Mouse (Mus musculus): ENCODE results near the gene Lhx8.

The Lhx8 gene

DNA sequence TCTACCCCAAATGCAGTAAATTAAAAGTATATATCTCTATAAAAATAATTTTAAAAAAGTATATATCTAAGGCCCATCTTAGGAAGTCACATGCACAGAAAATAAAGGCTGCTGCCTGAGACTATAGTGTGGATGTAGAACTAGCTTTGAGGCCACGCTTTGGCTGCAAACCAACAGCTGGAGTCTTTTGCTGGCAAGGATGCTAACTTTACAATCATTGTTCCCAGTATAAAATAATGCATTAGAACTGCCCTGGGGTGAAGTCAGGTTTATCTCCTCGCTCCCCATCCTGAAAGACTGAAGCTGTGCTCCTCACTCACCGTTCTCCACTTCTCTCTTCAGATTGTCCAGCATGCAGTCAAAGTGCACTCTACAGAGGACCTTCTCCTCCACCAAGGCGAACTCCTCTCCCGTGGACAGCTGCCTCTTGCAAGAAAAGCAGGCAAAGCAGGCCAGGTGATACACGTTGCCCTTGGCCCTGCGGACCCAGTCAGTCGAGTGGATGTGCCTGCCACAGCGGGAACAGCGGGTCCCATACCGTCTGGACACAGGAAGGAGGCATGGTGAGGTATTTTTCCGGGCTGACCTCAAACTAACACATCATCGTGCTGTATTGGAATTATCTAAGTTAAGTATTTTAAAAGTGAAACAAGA lies 8.4 kb downstream of the Lhx8 start:
- DNase-seq (ENCODE audit: low read depth, low spot score): no peak

- no peak for DNase-seq (ENCODE audit: low read depth, low spot score)
Observed at GRCm38 (mm10) chr3:154317651-154318248, 12.7 kb downstream of the Lhx8 start.

DNA sequence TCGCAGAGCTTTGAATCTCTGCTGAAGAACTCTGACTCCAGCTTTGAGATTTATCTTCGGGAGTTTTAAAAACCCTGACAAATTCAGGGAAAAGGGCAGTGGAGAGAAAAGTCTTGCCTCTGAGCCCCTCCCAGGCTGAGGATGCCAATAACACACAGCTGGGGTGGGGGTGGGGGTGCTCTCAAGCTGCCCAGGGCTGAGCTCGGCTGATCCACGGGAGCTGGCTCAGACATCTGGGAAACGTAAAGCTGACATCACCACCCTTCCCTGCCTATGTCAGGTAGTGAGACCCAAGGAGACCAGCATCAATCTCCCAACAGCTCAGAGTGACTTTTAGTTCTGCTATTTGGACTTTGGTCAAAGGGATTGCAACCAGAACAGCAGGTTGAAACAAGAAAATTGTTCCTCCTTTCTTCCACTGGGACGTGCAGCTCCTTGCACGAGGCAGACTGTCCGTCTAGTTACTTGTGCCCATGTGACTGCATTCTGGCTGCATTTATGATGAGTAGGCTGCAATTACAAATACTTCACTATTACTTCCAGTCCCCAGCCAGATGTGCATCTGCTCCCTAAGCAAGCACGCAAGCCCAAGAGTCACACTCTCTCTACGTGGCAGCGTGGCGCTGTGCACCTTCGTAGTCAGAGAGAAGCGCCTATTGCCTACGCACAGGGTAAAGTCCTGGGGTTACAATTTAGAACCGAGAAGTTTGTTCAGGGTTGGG lies 25.1 kb downstream of the Lhx8 start:
- no peak for DNase-seq (ENCODE audit: low read depth, low spot score)

DNA sequence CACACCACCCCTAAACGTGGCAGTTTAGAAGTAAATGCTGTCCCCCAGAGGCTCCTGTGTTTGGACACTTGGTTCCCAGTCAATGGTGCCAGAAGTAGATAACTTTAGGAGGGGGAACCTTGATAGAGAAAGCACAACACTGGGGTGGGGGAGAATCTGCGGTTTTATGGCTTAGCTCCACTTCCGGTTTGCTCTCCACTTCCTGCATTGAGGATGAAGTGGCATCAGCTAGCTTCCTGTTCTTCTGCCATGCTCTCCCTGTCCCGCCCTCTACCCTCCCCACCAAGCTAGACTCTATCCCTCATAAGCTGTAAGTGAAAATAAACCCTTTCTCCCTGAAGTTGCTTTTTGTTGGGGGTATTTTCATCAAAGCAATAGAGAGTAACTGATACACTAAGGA lies 29.4 kb downstream of the Lhx8 start:
- no peak for DNase-seq (ENCODE audit: low read depth, low spot score)

DNA sequence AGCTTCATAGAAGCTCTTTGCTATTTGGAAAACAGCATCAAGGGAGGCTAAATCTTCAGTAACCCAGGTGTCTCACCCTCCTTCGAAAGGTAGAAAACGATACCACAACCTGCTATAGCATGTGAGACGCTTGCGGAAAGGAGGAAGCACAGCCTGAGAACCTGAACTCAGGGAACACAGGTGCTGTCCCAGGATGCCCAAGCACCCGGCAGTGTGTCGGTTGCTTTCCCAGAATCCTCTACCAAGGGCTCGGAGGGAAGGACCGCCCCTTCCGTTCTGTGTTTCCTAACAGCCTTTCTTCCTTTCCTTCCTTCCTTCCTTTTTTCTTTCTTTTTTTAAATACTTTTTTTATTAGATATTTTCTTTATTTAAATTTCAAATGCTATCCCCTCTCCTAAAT lies 30.5 kb downstream of the Lhx8 start:
- no peak for DNase-seq (ENCODE audit: low read depth, low spot score)

GRCm38 (mm10) chr3:154298490-154298889 lies 32.0 kb downstream of the Lhx8 start:
- no peak for DNase-seq (ENCODE audit: low read depth, low spot score)

DNA sequence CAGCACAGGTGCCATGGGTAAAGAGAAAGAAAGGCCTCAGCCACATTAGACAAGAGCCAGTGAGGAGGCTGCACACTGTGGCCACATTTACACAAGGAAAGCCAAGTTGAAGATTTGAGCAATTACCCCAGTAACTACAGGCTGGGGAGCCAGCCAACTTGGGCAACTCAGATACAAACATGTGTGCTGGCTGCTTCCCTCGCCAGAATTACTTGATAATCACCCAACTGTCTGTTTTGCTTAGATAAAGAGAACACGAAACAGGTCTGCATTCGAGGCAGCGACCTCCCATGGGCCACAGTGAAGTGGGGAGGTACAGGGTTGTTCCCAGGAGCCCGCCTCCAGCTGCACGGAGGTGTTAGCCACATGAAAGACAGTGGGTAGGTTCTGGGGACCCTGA lies 33.0 kb downstream of the Lhx8 start:
- no peak for DNase-seq (ENCODE audit: low read depth, low spot score)

DNA sequence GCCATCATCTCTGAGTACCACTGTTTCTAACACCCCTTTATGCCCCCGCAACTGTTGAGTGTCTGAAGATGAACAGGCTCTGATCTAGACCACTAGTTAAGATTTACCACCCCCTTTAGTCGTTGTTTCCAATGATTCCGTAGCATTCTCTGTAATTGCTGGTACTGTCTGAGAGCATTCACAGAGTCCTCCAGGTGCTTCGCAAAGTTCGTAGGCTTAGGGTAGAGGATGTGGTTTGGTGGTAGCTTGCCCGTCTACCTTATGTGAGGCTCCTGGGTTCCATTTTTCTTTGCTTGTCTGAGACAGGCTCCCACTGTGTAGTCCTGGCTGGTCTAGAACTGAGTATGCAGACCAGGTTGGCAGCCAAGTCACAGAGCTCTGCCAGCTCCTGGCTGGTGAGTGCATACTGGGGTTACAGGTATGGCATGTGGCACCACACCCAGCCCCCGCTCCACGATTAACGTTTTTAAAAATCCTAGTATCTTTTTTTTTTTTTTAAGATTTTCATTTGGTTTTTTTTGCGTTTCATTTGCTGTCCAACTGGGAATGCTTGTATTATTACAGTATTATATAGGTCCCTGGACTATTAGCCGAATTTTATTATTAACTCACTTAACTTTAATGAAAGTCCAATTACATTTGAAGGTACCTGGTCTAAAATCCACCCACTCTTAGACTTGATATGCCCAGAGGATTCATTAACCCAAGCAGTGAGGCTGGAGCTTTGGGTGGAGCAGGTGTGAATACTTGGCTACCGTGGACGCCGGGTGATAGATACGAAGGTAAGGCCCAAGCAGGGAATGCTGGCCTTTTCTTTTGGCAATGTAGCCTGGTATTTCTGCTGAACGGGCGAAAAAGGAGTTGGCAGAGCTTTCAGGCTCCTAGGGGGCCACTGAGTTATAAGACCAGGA lies 35.3 kb downstream of the Lhx8 start:
- no peak for DNase-seq (ENCODE audit: low read depth, low spot score)

DNA sequence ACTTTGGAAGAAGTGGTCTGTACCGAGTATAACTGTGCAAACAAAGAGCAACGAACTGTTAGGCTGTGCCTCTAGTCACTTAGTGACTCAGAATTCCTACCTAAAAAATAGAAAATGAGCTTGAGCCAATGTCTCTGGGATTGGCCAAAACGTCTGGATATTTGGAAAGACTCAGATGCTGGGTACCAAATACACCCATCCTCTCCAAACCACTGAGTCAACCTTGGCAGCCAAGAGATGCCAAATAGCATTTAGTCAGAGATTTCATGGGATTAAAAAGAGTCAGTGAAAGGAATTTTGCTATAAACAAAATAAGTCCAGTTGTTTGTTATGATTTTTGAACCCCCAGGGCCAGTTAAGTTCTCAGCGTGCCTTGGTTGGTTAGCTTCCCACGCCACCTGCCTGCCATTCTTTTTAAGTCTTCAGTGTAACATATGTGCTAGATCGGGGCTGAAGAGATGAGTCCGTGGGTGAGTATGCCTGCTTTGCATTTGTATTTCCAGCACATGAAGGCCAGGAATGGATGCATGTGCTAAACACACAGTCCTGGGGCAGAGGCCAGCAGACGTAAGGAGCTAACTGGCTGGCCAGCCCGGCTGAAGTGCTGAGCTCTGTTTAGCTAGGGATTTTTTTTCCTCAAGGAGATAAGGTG lies 36.5 kb downstream of the Lhx8 start:
- DNase-seq (ENCODE audit: low read depth, low spot score): no peak

- DNase-seq (ENCODE audit: low read depth, low spot score): no peak
Observed at GRCm38 (mm10) chr3:154292126-154292525, 38.3 kb downstream of the Lhx8 start.

DNA sequence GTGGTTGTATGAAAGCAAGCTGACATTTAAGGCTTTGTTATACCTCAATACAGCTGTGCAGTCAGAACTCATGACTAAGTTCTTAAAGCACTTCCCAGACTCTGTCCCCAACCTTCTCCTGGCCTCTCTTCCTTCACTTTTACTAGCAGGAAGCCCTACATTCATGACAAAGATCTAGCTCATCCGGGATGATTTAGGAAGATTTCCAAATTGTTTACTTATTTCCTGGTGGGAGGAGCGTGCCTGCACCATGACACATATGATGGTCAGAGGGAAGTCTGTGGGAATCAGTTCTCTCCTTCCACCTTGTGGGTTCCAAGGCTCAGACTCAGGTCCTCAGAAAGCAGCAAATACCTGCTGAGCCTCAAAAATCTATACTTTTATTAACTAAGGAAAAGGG lies 40.1 kb downstream of the Lhx8 start:
- DNase-seq (ENCODE audit: low read depth, low spot score): peak; percentile 53

GRCm38 (mm10) chr3:154288429-154289069 lies 41.9 kb downstream of the Lhx8 start:
- DNase-seq (ENCODE audit: low read depth, low spot score): no peak

- DNase-seq (ENCODE audit: low read depth, low spot score): no peak
Observed at GRCm38 (mm10) chr3:154287217-154287616, 43.2 kb downstream of the Lhx8 start.

GRCm38 (mm10) chr3:154285351-154285750 lies 45.1 kb downstream of the Lhx8 start:
- DNase-seq (ENCODE audit: low read depth, low spot score): no peak

- DNase-seq (ENCODE audit: low read depth, low spot score): no peak
Observed at GRCm38 (mm10) chr3:154284260-154284659, 46.2 kb downstream of the Lhx8 start.

GRCm38 (mm10) chr3:154274681-154275080 lies 55.8 kb downstream of the Lhx8 start:
- DNase-seq (ENCODE audit: low read depth, low spot score): no peak

GRCm38 (mm10) chr3:154269757-154270366 lies 60.6 kb downstream of the Lhx8 start:
- DNase-seq (ENCODE audit: low read depth, low spot score): peak; percentile 72

DNA sequence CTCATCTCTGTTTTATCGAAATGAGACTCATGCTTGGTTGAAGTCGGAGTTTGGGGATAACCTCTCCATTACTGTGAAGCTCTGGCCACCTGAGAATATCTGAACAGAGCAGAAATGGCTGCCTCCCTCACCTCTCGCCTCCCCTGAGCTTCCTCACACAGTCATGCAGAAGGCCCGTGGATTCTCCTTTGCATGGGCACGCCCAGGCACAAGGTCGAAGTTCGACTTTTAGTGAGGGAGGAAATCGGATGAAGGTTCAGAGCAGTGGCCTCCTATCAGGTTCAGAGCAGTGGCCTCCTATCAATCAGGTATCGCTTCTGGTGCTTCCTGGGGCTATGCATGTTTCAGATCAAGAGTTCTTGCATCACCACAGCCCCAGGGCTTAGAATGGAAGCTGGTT lies 62.1 kb downstream of the Lhx8 start:
- no peak for DNase-seq (ENCODE audit: low read depth, low spot score)

DNA sequence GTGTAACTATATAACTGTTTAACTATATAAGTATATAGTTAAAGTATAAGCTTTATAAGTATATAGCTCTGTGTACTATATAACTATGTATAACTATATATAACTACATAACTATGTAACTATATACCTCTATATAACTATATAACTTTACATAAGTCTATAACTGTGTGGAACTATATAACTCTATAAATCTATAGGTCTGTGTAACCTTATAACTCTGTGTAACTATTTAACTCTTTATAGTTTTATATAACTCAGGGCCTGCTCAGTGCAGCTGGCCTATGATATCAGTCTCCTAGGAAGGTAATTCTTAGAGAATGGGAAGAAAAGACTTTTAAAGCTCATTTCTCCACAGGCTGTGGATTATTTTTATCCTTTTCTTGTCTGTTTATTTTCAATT lies 73.1 kb downstream of the Lhx8 start:
- no peak for DNase-seq (ENCODE audit: low read depth, low spot score)
